Mouse (Mus musculus) midbrain, embryonic 15.5 days (tissue): ENCODE data around the gene Recql5. TPM values are rescaled to one million over a fixed set of nuclear protein-coding genes. Genes with fewer than 3 reads are reported as not detected.

ENCODE experiments used
- polyA plus RNA-seq: library from polyadenylated mRNA; unstranded; fragments of >200 nt; fragmentation: Nextera tagmentation; extraction: Ambion mirVana; gene quantifications from 2 replicates; pipeline ENCODE4 v1.2.1, GENCODE M21; 2015

Gene Recql5
- polyA plus RNA-seq, 1 experiment from 2014 or later, result 25.7 TPM

Other genes with a start within 250 kb of the Recql5 start
- 173 and 176 TPM in 2 replicates for gene Grb2, start 224.9 kb downstream of the Recql5 start, polyA plus RNA-seq
- gene Tmem94, start 168.0 kb downstream of the Recql5 start, polyA plus RNA-seq, result 28.4 and 31.0 TPM in 2 replicates
- gene Caskin2, start 119.8 kb downstream of the Recql5 start, polyA plus RNA-seq, result 9.4 and 11.1 TPM in 2 replicates
- gene Tsen54, start 118.8 kb downstream of the Recql5 start, polyA plus RNA-seq, result 24.8 and 27.9 TPM in 2 replicates
- 0.84 and 1.0 TPM in 2 replicates for gene Llgl2, start 109.4 kb downstream of the Recql5 start, polyA plus RNA-seq
- gene Myo15b, start 75.1 kb downstream of the Recql5 start, polyA plus RNA-seq, result 0.03 and 0.10 TPM in 2 replicates
- 1.2 and 1.4 TPM in 2 replicates for gene Smim5, start 33.5 kb downstream of the Recql5 start, polyA plus RNA-seq
- 1.0 and 1.1 TPM in 2 replicates for gene Smim6, start 21.5 kb downstream of the Recql5 start, polyA plus RNA-seq
- 52.1 and 53.1 TPM in 2 replicates for gene Sap30bp, start 195 bp downstream of the Recql5 start, polyA plus RNA-seq
- 0.79 and 0.94 TPM in 2 replicates for gene Itgb4, start 41.2 kb upstream of the Recql5 start, polyA plus RNA-seq
- 53.2 and 58.5 TPM in 2 replicates for gene Galk1, start 79.2 kb upstream of the Recql5 start, polyA plus RNA-seq
- 2,073 and 2,119 TPM in 2 replicates for gene H3f3b, start 94.5 kb upstream of the Recql5 start, polyA plus RNA-seq
- gene Unk, start 96.8 kb upstream of the Recql5 start, polyA plus RNA-seq, result 39.7 and 40.7 TPM in 2 replicates
- gene Unc13d, start 144.5 kb upstream of the Recql5 start, polyA plus RNA-seq, result 0.70 and 1.5 TPM in 2 replicates
- 165 and 173 TPM in 2 replicates for gene Wbp2, start 153.5 kb upstream of the Recql5 start, polyA plus RNA-seq
- gene Trim47, start 193.7 kb upstream of the Recql5 start, polyA plus RNA-seq, result 10.5 and 12.2 TPM in 2 replicates
- gene Trim65, start 197.7 kb upstream of the Recql5 start, polyA plus RNA-seq, result 2.7 and 3.1 TPM in 2 replicates
- gene Mrpl38, start 205.4 kb upstream of the Recql5 start, polyA plus RNA-seq, result 81.7 and 85.1 TPM in 2 replicates
- gene Fbf1, start 234.7 kb upstream of the Recql5 start, polyA plus RNA-seq, result 69.2 and 78.4 TPM in 2 replicates